Mouse (Mus musculus) thymus, adult 2 months (tissue): ENCODE data around the gene Arhgef9.

Source experiments
- CTCF ChIP-seq: fragments of 200-500 bp; IDR thresholded peaks from 2 replicates; pipeline ENCODE4 v1.5.1; 2012; ENCODE audit warnings: mild to moderate bottlenecking, control low read depth, low read length, moderate library complexity, borderline replicate concordance; ENCODE audit not compliant: control insufficient read depth, poor library complexity, insufficient read depth; ENCODE audit errors: extremely low read depth
- POLR2A ChIP-seq: fragments of 200-500 bp; IDR thresholded peaks from 2 replicates; pipeline ENCODE4 v1.6.1; 2012; ENCODE audit warnings: mild to moderate bottlenecking, low read length, control low read depth, moderate library complexity; ENCODE audit not compliant: control insufficient read depth, poor library complexity, insufficient read depth; ENCODE audit errors: extremely low read depth

DNA sequence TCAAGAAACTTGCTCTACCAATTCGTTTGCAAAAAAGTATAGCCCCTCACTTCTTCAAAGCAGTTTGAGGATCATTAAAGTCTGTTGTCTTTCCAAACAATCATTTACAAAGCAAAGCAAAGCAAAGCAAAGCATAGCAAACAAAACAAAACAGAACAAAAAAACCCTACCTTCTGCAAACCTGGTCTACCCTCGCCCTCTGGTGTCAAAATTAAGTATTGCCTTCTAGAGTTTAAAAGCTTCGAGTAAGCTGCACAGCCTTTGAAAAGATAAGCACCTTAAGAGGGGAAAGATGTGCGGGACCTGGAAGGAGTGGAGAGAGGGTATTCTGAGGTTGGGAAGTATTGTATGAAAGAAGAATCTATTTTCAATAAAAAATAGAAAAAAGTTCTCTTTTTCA is 184.6 kb downstream of the Arhgef9 start:
- TF ChIP-seq POLR2A (no peak), CTCF (no peak)
